Mouse (Mus musculus) limb, embryonic 13.5 days (tissue): ENCODE results near the gene Nav2. TPM values are rescaled to one million over a fixed set of nuclear protein-coding genes. Genes with fewer than 3 reads are reported as not detected.

Experiments
- ATAC-seq: fragments of 200-750 bp; cut with Nextera tagmentation; 2 replicates; pipeline ENCODE4 v1.8.0; 2017; ENCODE audit warnings: low read depth, moderate number of reproducible peaks, moderate TSS enrichment; ENCODE audit not compliant: low FRiP score
- H3K27ac ChIP-seq: fragments of 300-500 bp; sonication (generic); 2 replicates; pipeline ENCODE4 v1.5.1; 2015; ENCODE audit warnings: inconsistent platforms, mild to moderate bottlenecking, moderate library complexity
- H3K27me3 ChIP-seq: fragments of 300-500 bp; sonication (generic); 2 replicates; pipeline ENCODE4 v1.6.1; 2015; ENCODE audit warnings: mild to moderate bottlenecking, inconsistent platforms
- H3K36me3 ChIP-seq: fragments of 300-500 bp; sonication (generic); 2 replicates; pipeline ENCODE4 v1.6.1; 2015; ENCODE audit warnings: inconsistent platforms, mild to moderate bottlenecking, moderate library complexity
- H3K4me1 ChIP-seq: fragments of 300-500 bp; sonication (generic); 2 replicates; pipeline ENCODE4 v1.6.1; 2015; ENCODE audit warnings: inconsistent platforms
- H3K4me2 ChIP-seq: fragments of 300-500 bp; sonication (generic); replicated peaks from 2 replicates; pipeline ENCODE4 v1.6.1; 2015; ENCODE audit warnings: inconsistent platforms, mild to moderate bottlenecking, moderate library complexity
- H3K4me3 ChIP-seq: fragments of 300-500 bp; sonication (generic); 2 replicates; pipeline ENCODE4 v1.5.1; 2015; ENCODE audit warnings: moderate library complexity, mild to moderate bottlenecking, inconsistent platforms
- H3K9ac ChIP-seq: fragments of 300-500 bp; sonication (generic); 2 replicates; pipeline ENCODE4 v1.6.1; 2015; ENCODE audit warnings: mild to moderate bottlenecking, inconsistent platforms
- H3K9me3 ChIP-seq: fragments of 300-500 bp; sonication (generic); 2 replicates; pipeline ENCODE4 v1.6.1; 2016; ENCODE audit warnings: inconsistent platforms
- WGBS: fragments of 180-500 bp; shearing (Covaris S2); methylation state at CpG from one replicate; pipeline ENCODE4 v1.1.7; 2015; 5-methylcytosine and 5-hydroxymethylcytosine counted together
- polyA plus RNA-seq: library from polyadenylated mRNA; unstranded; fragments of >200 nt; fragmentation: Nextera tagmentation; extraction: Ambion mirVana; gene quantifications from 2 replicates; pipeline ENCODE4 v1.2.1, GENCODE M21; 2015

Gene Nav2
- polyA plus RNA-seq, 1 experiment from 2014 or later: 17.4 TPM

DNA sequence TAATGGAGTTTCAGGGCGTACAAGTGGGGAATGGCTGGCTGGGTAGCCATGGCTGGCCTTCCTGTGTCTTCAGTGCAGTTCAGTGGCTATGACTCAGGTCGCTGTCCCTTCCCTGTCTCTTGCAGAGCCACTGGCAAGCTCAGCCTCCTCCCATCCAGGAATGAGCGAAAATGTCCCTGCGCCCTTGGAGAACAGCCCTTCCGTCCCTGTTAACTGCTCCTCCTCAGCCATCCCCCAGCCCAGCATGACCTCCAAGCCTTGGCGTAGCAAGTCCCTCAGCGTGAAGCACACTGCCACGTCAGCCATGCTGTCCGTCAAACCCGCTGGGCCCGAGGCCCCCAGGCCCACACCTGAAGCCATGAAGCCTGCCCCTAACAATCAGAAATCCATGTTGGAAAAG is 543.8 kb downstream of the Nav2 start:
- H3K9me3 ChIP-seq: no peaks in the 10 kb centered on the region
- H3K4me1 ChIP-seq: peaks cover 42% of the 10 kb centered on the region
- H3K27ac ChIP-seq: no peak overlapping the region
- no peak overlapping the region for H3K4me3 ChIP-seq
- H3K36me3 ChIP-seq: no peaks in the 10 kb centered on the region
- peaks cover 6% of the 10 kb centered on the region for H3K27me3 ChIP-seq
- ATAC-seq: no peak
- WGBS: 77% methylated on average over 11 of the region's 11 CpGs
- H3K4me2 ChIP-seq: no peak overlapping the region
- no peak overlapping the region for H3K9ac ChIP-seq

DNA sequence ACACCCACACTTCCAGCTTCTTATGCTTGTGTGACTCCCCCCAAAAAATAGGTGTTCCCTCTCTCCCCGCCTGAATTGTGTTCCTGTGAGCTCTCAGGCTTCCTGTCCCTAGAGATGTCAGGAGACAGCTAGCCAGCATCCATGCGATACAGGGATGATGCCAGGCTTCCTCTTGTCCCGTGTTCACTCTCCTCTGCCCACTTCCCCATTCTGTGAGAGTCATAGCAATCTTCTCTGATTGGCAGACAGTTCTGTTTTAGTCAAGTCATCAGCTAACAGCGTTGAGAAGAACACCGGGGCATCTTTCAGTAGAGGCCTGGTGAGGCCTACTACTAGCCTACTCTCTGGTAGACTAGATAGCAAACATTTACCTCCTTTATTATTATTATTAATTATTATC is 546.1 kb downstream of the Nav2 start:
- no peaks in the 10 kb centered on the region for H3K36me3 ChIP-seq
- no peak overlapping the region for H3K9ac ChIP-seq
- no peak for ATAC-seq
- H3K27me3 ChIP-seq: peaks cover 6% of the 10 kb centered on the region
- H3K4me1 ChIP-seq: peaks cover 35% of the 10 kb centered on the region
- 92% methylated on average over 5 of the region's 5 CpGs for WGBS
- H3K4me3 ChIP-seq: no peak overlapping the region
- no peaks in the 10 kb centered on the region for H3K9me3 ChIP-seq
- no peak overlapping the region for H3K4me2 ChIP-seq
- H3K27ac ChIP-seq: no peak overlapping the region

- no peaks in the 10 kb centered on the region for H3K9me3 ChIP-seq
- no peak overlapping the region for H3K4me3 ChIP-seq
- H3K4me2 ChIP-seq: no peak overlapping the region
- 60% methylated on average over 2 of the region's 2 CpGs for WGBS
- no peak overlapping the region for H3K27ac ChIP-seq
- H3K27me3 ChIP-seq: peaks cover 6% of the 10 kb centered on the region
- no peaks in the 10 kb centered on the region for H3K36me3 ChIP-seq
- H3K4me1 ChIP-seq: peaks cover 20% of the 10 kb centered on the region; the same call in 1 of the 2 replicates
- ATAC-seq: no peak
- no peak overlapping the region for H3K9ac ChIP-seq
Measured at GRCm38 (mm10) chr7:49456148-49456547, 547.6 kb downstream of the Nav2 start.

DNA sequence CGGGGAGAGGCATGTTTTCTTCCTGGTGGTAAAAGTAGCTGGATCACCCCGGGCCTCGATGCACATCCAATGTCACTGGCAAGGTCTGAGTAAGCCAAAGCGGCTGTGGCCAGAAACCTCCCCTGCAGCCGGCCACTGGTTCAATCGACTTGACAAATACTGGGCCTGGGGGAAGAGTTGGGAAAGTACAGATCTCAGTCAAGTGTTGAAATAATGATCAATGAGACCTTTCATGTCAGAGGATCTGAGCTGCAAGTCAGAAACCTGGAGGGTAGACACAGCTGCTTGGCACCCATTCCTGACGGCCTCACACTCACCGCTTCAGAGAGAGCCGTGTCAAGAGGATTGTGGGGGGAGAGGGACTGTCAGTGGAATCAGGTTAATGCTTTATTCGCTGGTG is 548.9 kb downstream of the Nav2 start:
- Histone ChIP-seq H3K4me3 (no peak overlapping the region), H3K9ac (no peak overlapping the region), H3K4me2 (no peak overlapping the region), H3K4me1 (peaks cover 20% of the 10 kb centered on the region), H3K9me3 (no peaks in the 10 kb centered on the region), H3K36me3 (no peaks in the 10 kb centered on the region), H3K27ac (no peak overlapping the region), H3K27me3 (peaks cover 6% of the 10 kb centered on the region)
- WGBS: 59% methylated on average over 10 of the region's 10 CpGs
- ATAC-seq: no peak

DNA sequence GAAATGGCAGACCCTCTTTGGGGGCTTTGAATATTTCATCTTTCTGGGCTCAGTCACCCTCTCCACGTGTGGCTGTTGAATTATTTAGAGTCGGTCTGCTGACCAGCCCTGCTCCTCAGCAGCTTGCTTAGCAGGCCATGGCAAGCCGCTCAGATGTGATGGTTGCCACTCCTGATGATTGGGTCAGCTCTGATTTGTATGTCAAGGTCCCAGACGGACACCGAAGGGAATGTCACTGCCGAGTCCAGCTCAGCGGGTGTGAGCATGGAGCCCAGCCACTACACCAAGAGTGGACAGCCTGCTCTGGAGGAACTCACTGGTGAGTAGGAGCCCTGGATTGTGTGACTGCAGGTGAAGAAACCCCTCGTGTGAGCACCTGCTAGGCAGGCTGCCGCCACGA is 549.4 kb downstream of the Nav2 start:
- Histone ChIP-seq H3K36me3 (no peaks in the 10 kb centered on the region), H3K27me3 (peaks cover 6% of the 10 kb centered on the region), H3K9me3 (no peaks in the 10 kb centered on the region), H3K4me3 (no peak overlapping the region), H3K4me1 (peaks cover 24% of the 10 kb centered on the region), H3K27ac (no peak overlapping the region), H3K9ac (no peak overlapping the region), H3K4me2 (no peak overlapping the region)
- WGBS: 79% methylated on average over 10 of the region's 10 CpGs
- ATAC-seq: no peak

- Histone ChIP-seq H3K27ac (peak overlapping the region; percentile 1; the same call in 1 of the 2 replicates), H3K27me3 (peaks cover 3% of the 10 kb centered on the region; the same call in 1 of the 2 replicates), H3K4me3 (no peak overlapping the region), H3K9ac (no peak overlapping the region), H3K36me3 (peaks cover 17% of the 10 kb centered on the region), H3K4me2 (peak overlapping the region; percentile 37), H3K9me3 (no peaks in the 10 kb centered on the region), H3K4me1 (peaks cover 17% of the 10 kb centered on the region)
- peak; percentile 41 for ATAC-seq
- WGBS: 10% methylated on average over 10 of the region's 10 CpGs
Measured at GRCm38 (mm10) chr7:49462328-49462811, 553.9 kb downstream of the Nav2 start.

GRCm38 (mm10) chr7:49467861-49468260 is 559.3 kb downstream of the Nav2 start:
- 39% methylated on average over 10 of the region's 10 CpGs for WGBS
- peak; percentile 66; the same call in 1 of the 2 replicates for ATAC-seq
- peaks cover under 1% of the 10 kb centered on the region; the same call in 1 of the 2 replicates for H3K4me1 ChIP-seq
- H3K27ac ChIP-seq: no peak overlapping the region
- H3K4me3 ChIP-seq: no peak overlapping the region
- peaks cover 3% of the 10 kb centered on the region; the same call in 1 of the 2 replicates for H3K27me3 ChIP-seq
- peaks cover 17% of the 10 kb centered on the region for H3K36me3 ChIP-seq
- no peaks in the 10 kb centered on the region for H3K9me3 ChIP-seq
- no peak overlapping the region for H3K9ac ChIP-seq
- H3K4me2 ChIP-seq: no peak overlapping the region

GRCm38 (mm10) chr7:49468492-49469205 is 560.1 kb downstream of the Nav2 start:
- 74% methylated on average over 8 of the region's 8 CpGs for WGBS
- no peaks in the 10 kb centered on the region; the same call in 1 of the 2 replicates for H3K4me1 ChIP-seq
- no peak overlapping the region for H3K4me2 ChIP-seq
- no peaks in the 10 kb centered on the region for H3K9me3 ChIP-seq
- no peak overlapping the region for H3K9ac ChIP-seq
- no peak for ATAC-seq
- peaks cover 3% of the 10 kb centered on the region; the same call in 1 of the 2 replicates for H3K27me3 ChIP-seq
- H3K36me3 ChIP-seq: peaks cover 17% of the 10 kb centered on the region
- no peak overlapping the region for H3K27ac ChIP-seq
- no peak overlapping the region for H3K4me3 ChIP-seq

- Histone ChIP-seq H3K36me3 (no peaks in the 10 kb centered on the region), H3K4me2 (no peak overlapping the region), H3K27me3 (peaks cover 3% of the 10 kb centered on the region; the same call in 1 of the 2 replicates), H3K27ac (no peak overlapping the region), H3K9me3 (no peaks in the 10 kb centered on the region), H3K4me3 (no peak overlapping the region), H3K4me1 (peaks cover 5% of the 10 kb centered on the region; the same call in 1 of the 2 replicates), H3K9ac (no peak overlapping the region)
- ATAC-seq: no peak
- 58% methylated on average over 3 of the region's 3 CpGs for WGBS
Measured at GRCm38 (mm10) chr7:49471278-49471677, 562.8 kb downstream of the Nav2 start.

DNA sequence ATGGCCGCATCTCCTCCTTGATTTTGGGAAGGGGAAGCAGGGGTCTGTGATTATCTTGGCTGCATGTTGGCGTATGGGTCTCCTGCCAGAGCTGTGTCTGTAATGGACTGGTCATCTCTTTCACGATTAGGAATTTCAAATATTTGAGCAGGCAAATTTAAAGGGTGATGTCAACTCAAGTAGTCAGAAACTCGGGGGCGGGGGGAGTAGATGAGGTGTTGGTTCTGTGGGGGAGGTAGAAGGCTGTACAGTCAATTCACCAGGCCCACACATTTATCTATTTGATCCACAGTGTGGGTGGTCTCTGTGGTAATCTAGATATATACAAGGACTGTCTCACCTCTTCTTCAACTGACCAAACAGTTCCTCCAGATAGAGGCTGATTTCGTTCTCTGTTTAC is 566.8 kb downstream of the Nav2 start:
- Histone ChIP-seq H3K4me3 (no peak overlapping the region), H3K27me3 (peaks cover 11% of the 10 kb centered on the region; the same call in 1 of the 2 replicates), H3K9me3 (0 out of 2 replicates have a peak, but pooled peaks cover 3% of the 10 kb centered on the region), H3K36me3 (no peaks in the 10 kb centered on the region), H3K9ac (no peak overlapping the region), H3K4me2 (no peak overlapping the region), H3K4me1 (peaks cover 36% of the 10 kb centered on the region), H3K27ac (no peak overlapping the region)
- ATAC-seq: no peak
- 74% methylated on average over 6 of the region's 6 CpGs for WGBS

GRCm38 (mm10) chr7:49476163-49476562 is 567.6 kb downstream of the Nav2 start:
- H3K27me3 ChIP-seq: peaks cover 11% of the 10 kb centered on the region; the same call in 1 of the 2 replicates
- H3K27ac ChIP-seq: no peak overlapping the region
- H3K4me2 ChIP-seq: no peak overlapping the region
- H3K36me3 ChIP-seq: no peaks in the 10 kb centered on the region
- ATAC-seq: no peak
- 0 out of 2 replicates have a peak, but pooled peaks cover 3% of the 10 kb centered on the region for H3K9me3 ChIP-seq
- H3K9ac ChIP-seq: no peak overlapping the region
- peaks cover 36% of the 10 kb centered on the region for H3K4me1 ChIP-seq
- no peak overlapping the region for H3K4me3 ChIP-seq
- 95% methylated on average over 8 of the region's 8 CpGs for WGBS

- no peak overlapping the region for H3K4me3 ChIP-seq
- H3K4me2 ChIP-seq: no peak overlapping the region
- H3K27me3 ChIP-seq: peaks cover 11% of the 10 kb centered on the region; the same call in 1 of the 2 replicates
- peaks cover 36% of the 10 kb centered on the region for H3K4me1 ChIP-seq
- ATAC-seq: no peak
- H3K9ac ChIP-seq: no peak overlapping the region
- H3K27ac ChIP-seq: no peak overlapping the region; the same call in 1 of the 2 replicates
- 49% methylated on average over 5 of the region's 5 CpGs for WGBS
- H3K36me3 ChIP-seq: no peaks in the 10 kb centered on the region
- 0 out of 2 replicates have a peak, but pooled peaks cover 3% of the 10 kb centered on the region for H3K9me3 ChIP-seq
Measured at GRCm38 (mm10) chr7:49476666-49477065, 568.1 kb downstream of the Nav2 start.
